Mouse (Mus musculus): ENCODE measurements around the gene Fgfbp1. TPM values are rescaled to one million over a fixed set of nuclear protein-coding genes. Genes with fewer than 3 reads are reported as not detected.

Fgfbp1 gene
- total and polyA plus RNA-seq, 3 experiments: not detected

DNA sequence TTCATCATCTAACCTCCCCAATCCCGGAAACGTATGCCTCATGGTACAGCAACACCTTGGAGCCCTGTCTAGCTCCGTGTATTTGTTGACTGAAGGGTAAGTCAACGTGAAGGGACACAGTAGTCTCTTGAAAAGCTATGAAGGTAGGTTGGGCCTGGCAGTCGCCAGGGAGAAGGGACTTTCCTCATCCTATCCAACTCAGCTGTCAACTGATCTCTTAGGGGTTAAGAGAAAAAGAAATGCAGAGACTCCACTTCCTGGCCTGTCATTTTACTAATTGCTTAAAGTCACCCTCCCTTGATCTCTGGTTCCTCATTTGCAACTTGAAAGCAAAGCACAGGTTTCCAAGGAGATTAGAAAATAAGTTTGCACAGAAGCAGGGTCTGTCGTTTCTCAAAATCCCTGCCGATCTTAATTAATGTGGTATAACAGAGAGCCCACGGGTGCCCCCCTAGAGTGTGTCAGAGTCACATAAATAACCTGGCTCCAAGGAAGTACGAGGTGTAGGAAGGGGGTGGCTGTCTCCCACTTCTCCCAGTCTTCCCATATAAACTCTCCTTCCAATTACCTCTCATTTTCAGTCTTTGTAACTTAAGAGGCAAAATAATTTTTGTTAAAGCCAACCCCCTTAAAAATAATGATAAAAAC, 34.1 kb downstream of the Fgfbp1 start:
- Histone ChIP-seq H3K9ac (ENCODE audit: insufficient read depth, low read depth) (peak overlapping the region; percentile 59), H3K9me3 (replicated peaks; ENCODE audit: low read length) (no peaks in the 10 kb centered on the region), H3K27me3 (replicated peaks) (no peaks in the 10 kb centered on the region), H3K4me3 (replicated peaks in 1 of 3; ENCODE audit: low read depth in 2 of 3, low read length in 2 of 3, poor library complexity in 1 of 3) (peak overlapping the region in 2 of 3 experiments; percentile 17 to 41), H3K79me2 (replicated peaks; ENCODE audit: control insufficient read depth, extremely low read depth, insufficient read depth, poor library complexity, severe bottlenecking) (no peaks in the 10 kb centered on the region), H3K27ac (ENCODE audit: insufficient read depth, low read depth) (peak overlapping the region; percentile 73), H3K36me3 (replicated peaks in 1 of 2; ENCODE audit: control insufficient read depth in 1 of 2, insufficient read depth in 1 of 2, low read length in 1 of 2) (no peaks in the 10 kb centered on the region), H3K4me1 (ENCODE audit: control insufficient read depth in 1 of 2, insufficient read depth in 2 of 2) (peaks cover 10 to 48% of the 10 kb centered on the region in 2 experiments), H3K4me2 (ENCODE audit: insufficient read depth, low read depth, poor library complexity, severe bottlenecking) (peak overlapping the region; percentile 95)
- in situ Hi-C loops (cut with MboI; ENCODE audit: low pct_ligation_motif_present, low pct_unique_long_range_greater_than_20kb, low sequenced_read_pairs) (no loop called here), dilution Hi-C loops (cut with MboI; ENCODE audit: extremely low pct_ligation_motif_present, extremely low pct_unique_long_range_greater_than_20kb, low sequenced_read_pairs) (no loop called here)
- DNase-seq (ENCODE audit: extremely low read depth): peak; percentile 82
- TF ChIP-seq POLR2A (IDR thresholded peaks at IDR 0.05; ENCODE audit: low read depth, low read length) (peak; percentile 41), MYC (IDR thresholded peaks at IDR 0.05; ENCODE audit: low read depth, low read length) (peak; percentile 55; the same call in 1 of the 2 replicates), SIN3A (IDR thresholded peaks at IDR 0.05; ENCODE audit: low read length) (no peak; the same call in 1 of the 2 replicates), ELF1 (IDR thresholded peaks at IDR 0.05; ENCODE audit: low read depth, low read length) (peak; percentile 66), ETS1 (conservative IDR thresholded peaks at IDR 0.05; ENCODE audit: low read depth, low read length) (peak; percentile 82), NELFE (IDR thresholded peaks at IDR 0.05; ENCODE audit: low read depth, low read length) (peak; percentile 51; the same call in 1 of the 2 replicates), MEF2A (IDR thresholded peaks at IDR 0.05; ENCODE audit: borderline replicate concordance, low read depth, low read length) (0 out of 2 replicates have a peak, but pooled peaks have one; percentile 17), KAT2A (IDR thresholded peaks at IDR 0.05; ENCODE audit: insufficient replicate concordance, low read length) (no peak), GABPA (IDR thresholded peaks at IDR 0.05; ENCODE audit: insufficient replicate concordance, low read depth, low read length) (no peak), MAX (IDR thresholded peaks at IDR 0.05; ENCODE audit: low read length) (0 out of 2 replicates have a peak, but pooled peaks have one; percentile 17), TBP (conservative IDR thresholded peaks at IDR 0.05; ENCODE audit: low read depth, low read length) (peak; percentile 62; the same call in 1 of the 2 replicates), RCOR1 (conservative IDR thresholded peaks at IDR 0.05; ENCODE audit: low read depth, low read length) (no peak), BHLHE40 (IDR thresholded peaks at IDR 0.05; ENCODE audit: low read depth, low read length) (peak; percentile 35; the same call in 1 of the 2 replicates), TCF12 (IDR thresholded peaks at IDR 0.05; ENCODE audit: low read depth, low read length) (peak; percentile 50; the same call in 1 of the 2 replicates), EP300 (IDR thresholded peaks at IDR 0.05; ENCODE audit: low read length) (peak; percentile 73), MXI1 (IDR thresholded peaks at IDR 0.05; ENCODE audit: low read depth, low read length) (peak; percentile 58), CHD2 (IDR thresholded peaks at IDR 0.05; ENCODE audit: low read length) (no peak), CHD1 (IDR thresholded peaks at IDR 0.05; ENCODE audit: low read depth, low read length) (peak; percentile 81)

DNA sequence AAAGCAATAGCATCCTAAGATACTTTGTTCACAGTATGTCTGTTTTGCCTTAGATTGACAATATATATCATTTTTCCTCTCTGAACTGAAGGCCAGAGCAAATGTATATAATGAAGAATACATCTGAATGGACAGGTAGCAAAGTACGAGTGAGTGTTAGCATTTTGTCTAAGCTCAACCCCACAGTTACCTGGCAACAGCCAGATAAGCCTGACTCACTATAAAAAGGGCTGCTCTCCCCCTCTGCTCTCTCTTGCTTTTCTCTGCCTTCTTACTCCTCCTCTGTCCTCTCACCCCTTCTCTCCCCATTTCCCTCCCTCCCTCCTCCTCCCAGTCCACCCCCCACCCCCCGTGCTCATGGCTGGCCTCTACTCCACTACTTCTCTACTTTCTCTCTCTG, 48.3 kb downstream of the Fgfbp1 start:
- in situ Hi-C loops (cut with MboI; ENCODE audit: low pct_ligation_motif_present, low pct_unique_long_range_greater_than_20kb, low sequenced_read_pairs): no loop called here
- no peak overlapping the region for H3K9ac ChIP-seq (ENCODE audit: insufficient read depth, low read depth)

More for the DNA sequence above, 48.3 kb downstream of the Fgfbp1 start:
- Histone ChIP-seq H3K27me3 (replicated peaks) (no peaks in the 10 kb centered on the region), H3K9me3 (replicated peaks; ENCODE audit: low read length) (no peaks in the 10 kb centered on the region), H3K79me2 (replicated peaks; ENCODE audit: control insufficient read depth, extremely low read depth, insufficient read depth, poor library complexity, severe bottlenecking) (no peaks in the 10 kb centered on the region), H3K4me3 (replicated peaks in 1 of 3; ENCODE audit: low read depth in 2 of 3, low read length in 2 of 3, poor library complexity in 1 of 3) (no peak overlapping the region), H3K36me3 (replicated peaks in 1 of 2; ENCODE audit: control insufficient read depth in 1 of 2, insufficient read depth in 1 of 2, low read length in 1 of 2) (no peaks in the 10 kb centered on the region), H3K4me2 (ENCODE audit: insufficient read depth, low read depth, poor library complexity, severe bottlenecking) (no peak overlapping the region), H3K4me1 (ENCODE audit: control insufficient read depth in 1 of 2, insufficient read depth in 2 of 2) (no peaks in the 10 kb centered on the region), H3K27ac (ENCODE audit: insufficient read depth, low read depth) (no peak overlapping the region)
- TF ChIP-seq CHD2 (IDR thresholded peaks at IDR 0.05; ENCODE audit: low read length): no peak
- TF ChIP-seq MEF2A (IDR thresholded peaks at IDR 0.05; ENCODE audit: borderline replicate concordance, low read depth, low read length): no peak
- no peak for TF ChIP-seq MYC (IDR thresholded peaks at IDR 0.05; ENCODE audit: low read depth, low read length)
- TF ChIP-seq RCOR1 (conservative IDR thresholded peaks at IDR 0.05; ENCODE audit: low read depth, low read length): no peak
- TF ChIP-seq NRF1 (IDR thresholded peaks at IDR 0.05; ENCODE audit: low read depth, low read length): no peak
- no peak for TF ChIP-seq ZNF384 (IDR thresholded peaks at IDR 0.05; ENCODE audit: low read depth, low read length)
- TF ChIP-seq RAD21 (IDR thresholded peaks at IDR 0.05; ENCODE audit: low read depth, low read length): no peak
- no peak for DNase-seq (ENCODE audit: extremely low read depth)
- dilution Hi-C loops (cut with MboI; ENCODE audit: extremely low pct_ligation_motif_present, extremely low pct_unique_long_range_greater_than_20kb, low sequenced_read_pairs): no loop called here

Data from CH12.LX (cell line).